Mouse (Mus musculus) olfactory bulb, adult 2 months (tissue): Measurements from ENCODE around the gene Tsr1.

Experiments used
- CTCF ChIP-seq: fragments of 200-500 bp; IDR thresholded peaks from 2 replicates; pipeline ENCODE4 v1.5.1; 2012; ENCODE audit warnings: low read depth, mild to moderate bottlenecking, low read length, moderate library complexity; ENCODE audit not compliant: insufficient read depth
- POLR2A ChIP-seq: fragments of 200-500 bp; IDR thresholded peaks from 2 replicates; pipeline ENCODE4 v1.6.1; 2012; ENCODE audit warnings: mild to moderate bottlenecking, low read depth, low read length, moderate library complexity; ENCODE audit not compliant: insufficient read depth

- TF ChIP-seq CTCF, result no peak
- no peak for TF ChIP-seq POLR2A
These were observed 48.5 kb downstream of the Tsr1 start for GRCm38 (mm10) chr11:74946348-74946747.
